Mouse (Mus musculus) C2C12 (cell line): Measurements from ENCODE around the gene Gpr22. TPM values are rescaled to one million over a fixed set of nuclear protein-coding genes. Genes with fewer than 3 reads are reported as not detected.

ENCODE experiments used
- H3K27me3 ChIP-seq: one replicate; pipeline ENCODE4 v1.6.1; 2011; ENCODE audit not compliant: control insufficient read depth, insufficient read depth, insufficient read length
- H3K36me3 ChIP-seq: one replicate; pipeline ENCODE4 v1.6.1; 2011; ENCODE audit not compliant: control insufficient read depth, insufficient read depth
- H3K4me3 ChIP-seq: one replicate; pipeline ENCODE4 v1.5.1; 2011; ENCODE audit warnings: mild to moderate bottlenecking, control low read depth; ENCODE audit not compliant: poor library complexity, insufficient read depth, severe bottlenecking
- H3K79me2 ChIP-seq: one replicate; pipeline ENCODE4 v1.6.1; 2011; ENCODE audit not compliant: control insufficient read depth, insufficient read depth
- H3K79me3 ChIP-seq: one replicate; pipeline ENCODE4 v1.6.1; 2011; ENCODE audit warnings: low read depth, control low read depth
- H3ac ChIP-seq: one replicate; pipeline ENCODE3; 2011; ENCODE audit warnings: low read depth; ENCODE audit not compliant: control insufficient read depth, insufficient read length
- CEBPB ChIP-seq: IDR thresholded peaks from one replicate; pipeline ENCODE4 v1.6.1; 2011; ENCODE audit warnings: low read depth, mild to moderate bottlenecking, control low read depth, moderate library complexity
- CTCF ChIP-seq: IDR thresholded peaks from one replicate; pipeline ENCODE4 v1.5.1; 2011; ENCODE audit not compliant: control insufficient read depth, insufficient read depth, insufficient read length
- FOSL1 ChIP-seq: IDR thresholded peaks from one replicate; pipeline ENCODE4 v1.8.0; 2011; ENCODE audit warnings: mild to moderate bottlenecking, low read length; ENCODE audit not compliant: poor library complexity, insufficient read depth, severe bottlenecking
- MAX ChIP-seq: IDR thresholded peaks from one replicate; pipeline ENCODE4 v1.6.1; 2011; ENCODE audit warnings: mild to moderate bottlenecking, control low read depth
- MYOD1 ChIP-seq: IDR thresholded peaks from one replicate; pipeline ENCODE4 v1.6.1; 2011; ENCODE audit warnings: low read depth; ENCODE audit not compliant: control insufficient read depth, insufficient read length
- MYOG ChIP-seq: IDR thresholded peaks from one replicate; pipeline ENCODE4 v1.6.1; 2011; ENCODE audit not compliant: control insufficient read depth, insufficient read length; ENCODE audit errors: extremely low read depth
- USF1 ChIP-seq: IDR thresholded peaks from one replicate; pipeline ENCODE4 v1.6.1; 2011; ENCODE audit warnings: low read depth, mild to moderate bottlenecking, control low read depth, moderate library complexity
- long read RNA-seq, 2 experiments: library from polyadenylated mRNA; unstranded; transcript quantifications; one replicate each; pipeline ENCODE4 v2.0.0; 2019 to 2020
- polyA plus RNA-seq: library from polyadenylated mRNA; unstranded; fragments of >200 nt; fragmentation: generic; extraction: Trizol; gene quantifications from one replicate; pipeline ENCODE4 v1.2.1, GENCODE M21; 2012; ENCODE audit warnings: missing spikeins

The Gpr22 gene
- polyA plus RNA-seq, result 0.02 TPM
- long read RNA-seq, experiment 1, result 0 reads
- long read RNA-seq, experiment 2, result 0 reads

DNA sequence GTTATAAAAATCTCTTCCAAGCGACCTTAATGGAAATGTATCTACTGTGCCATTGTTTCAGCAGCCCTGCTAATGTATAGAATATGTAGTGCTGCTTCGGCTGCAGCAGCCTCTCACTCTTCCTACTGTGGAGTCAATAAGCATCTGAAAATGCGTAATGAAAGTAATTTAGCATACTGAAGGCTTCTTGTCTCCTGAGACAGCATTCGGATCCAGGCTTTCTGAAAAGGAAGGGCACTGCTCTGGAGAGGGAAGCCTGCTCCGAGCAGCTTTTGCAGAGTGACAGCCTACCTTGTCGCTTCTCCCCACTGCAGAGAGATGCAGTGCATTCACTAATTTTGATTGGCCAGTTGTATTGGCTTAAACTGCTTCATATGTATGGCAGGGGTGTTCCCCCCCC lies at the start of gene Gpr22:
Gene Gpr22 (minus strand): TSS at position 348 of the 400 bp plus-strand sequence.
- no peak within 1 kb of the TSS for H3K4me3 ChIP-seq

DNA sequence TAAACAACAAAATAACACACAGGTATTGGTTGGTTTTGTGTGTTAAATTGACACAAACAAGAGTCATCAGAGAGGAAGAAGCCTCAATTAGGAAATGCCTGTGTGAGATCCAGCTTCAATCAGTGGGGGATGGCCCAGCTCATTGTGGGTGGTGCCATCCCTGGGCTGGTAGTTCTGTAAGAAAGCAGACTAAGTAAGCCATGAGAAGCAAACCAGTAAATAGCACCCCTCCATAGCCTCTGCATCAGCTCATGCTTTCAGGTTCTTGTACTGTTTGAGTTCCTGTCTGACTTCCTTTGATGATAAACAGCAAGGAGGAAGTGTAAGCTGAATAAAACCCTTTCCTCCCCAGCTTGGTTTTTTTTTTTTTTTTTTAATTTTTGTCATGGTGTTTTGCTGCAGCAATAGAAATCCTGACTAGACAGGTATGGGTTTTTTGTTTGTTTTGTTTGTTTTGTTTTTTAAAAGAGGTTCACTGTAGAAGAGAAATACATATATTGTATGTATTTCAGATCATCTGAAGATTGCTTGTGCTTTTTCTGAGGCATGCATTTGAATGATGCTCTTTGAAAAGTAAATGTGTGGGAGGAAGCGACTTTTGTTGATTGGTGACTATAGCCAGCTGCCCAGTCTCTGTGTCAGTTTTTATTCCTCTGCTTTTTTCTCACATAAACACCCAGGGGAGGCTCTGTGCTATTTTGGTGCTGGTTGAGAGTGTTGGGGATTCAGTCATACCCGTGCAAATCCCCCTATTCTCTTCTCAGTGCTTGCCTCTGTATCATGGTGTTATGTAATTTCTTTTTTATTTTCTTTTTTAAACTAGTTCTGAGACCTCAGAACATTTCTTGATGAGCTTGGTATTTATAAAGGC lies 42.4 kb upstream of the Gpr22 start:
- TF ChIP-seq MYOD1, result no peak
- TF ChIP-seq FOSL1, result no peak
- no peak for TF ChIP-seq CEBPB
- no peak for TF ChIP-seq USF1
- no peak for TF ChIP-seq CTCF
- no peak for TF ChIP-seq MAX
- no peak for TF ChIP-seq MYOG
- Histone ChIP-seq H3ac (no peak overlapping the region), H3K79me3 (no peaks in the 10 kb centered on the region), H3K79me2 (no peaks in the 10 kb centered on the region), H3K27me3 (no peaks in the 10 kb centered on the region), H3K4me3 (no peak overlapping the region), H3K36me3 (no peaks in the 10 kb centered on the region)

More for the DNA sequence above, at the start of gene Gpr22:
- H3K79me3 ChIP-seq, result no peaks in the 10 kb centered on the region
- H3K27me3 ChIP-seq, result no peaks in the 10 kb centered on the region
- H3K79me2 ChIP-seq, result no peaks in the 10 kb centered on the region
- no peak within 1 kb of the TSS for H3ac ChIP-seq
- no peaks in the 10 kb centered on the region for H3K36me3 ChIP-seq
- no peak for TF ChIP-seq MYOG
- TF ChIP-seq MYOD1, result no peak
- no peak for TF ChIP-seq FOSL1
- TF ChIP-seq CEBPB, result no peak
- TF ChIP-seq CTCF, result no peak
- TF ChIP-seq MAX, result no peak
- no peak for TF ChIP-seq USF1

- TF ChIP-seq MYOG, result no peak
- TF ChIP-seq MYOD1, result no peak
- no peak for TF ChIP-seq USF1
- TF ChIP-seq CTCF, result no peak
- TF ChIP-seq MAX, result no peak
- no peaks in the 10 kb centered on the region for H3K27me3 ChIP-seq
- H3K4me3 ChIP-seq, result no peak overlapping the region
- H3ac ChIP-seq, result no peak overlapping the region
- H3K79me2 ChIP-seq, result no peaks in the 10 kb centered on the region
- no peaks in the 10 kb centered on the region for H3K36me3 ChIP-seq
- H3K79me3 ChIP-seq, result no peaks in the 10 kb centered on the region
Measured at GRCm38 (mm10) chr12:31754465-31754864, 40.7 kb upstream of the Gpr22 start.

DNA sequence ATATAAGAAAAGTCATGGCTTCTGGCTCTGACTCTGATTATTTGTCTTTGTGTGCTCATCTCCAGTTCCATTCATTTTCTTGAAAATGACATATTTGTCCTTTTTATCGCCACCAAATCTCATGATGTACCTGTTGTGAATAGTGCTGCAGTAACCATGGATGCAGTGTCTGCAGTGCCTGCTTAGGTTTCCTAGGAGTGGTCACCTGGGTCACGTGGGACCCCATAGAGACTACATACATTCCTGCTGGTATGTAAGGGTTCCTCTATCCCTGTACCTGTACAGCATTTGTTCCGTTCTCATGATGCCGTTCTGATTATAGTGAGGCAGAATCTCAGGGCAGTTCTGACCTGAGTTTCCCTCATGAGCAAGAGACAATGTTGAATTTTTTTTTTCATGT lies 36.1 kb upstream of the Gpr22 start:
- Histone ChIP-seq H3ac (no peak overlapping the region), H3K27me3 (no peaks in the 10 kb centered on the region), H3K79me2 (no peaks in the 10 kb centered on the region), H3K4me3 (no peak overlapping the region), H3K79me3 (no peaks in the 10 kb centered on the region), H3K36me3 (no peaks in the 10 kb centered on the region)
- TF ChIP-seq FOSL1, result no peak
- TF ChIP-seq CTCF, result no peak
- no peak for TF ChIP-seq USF1
- TF ChIP-seq MYOG, result no peak
- TF ChIP-seq MAX, result no peak
- TF ChIP-seq MYOD1, result no peak
- no peak for TF ChIP-seq CEBPB

GRCm38 (mm10) chr12:31747301-31747700 lies 33.6 kb upstream of the Gpr22 start:
- no peak overlapping the region for H3ac ChIP-seq
- H3K4me3 ChIP-seq, result no peak overlapping the region
- no peaks in the 10 kb centered on the region for H3K79me2 ChIP-seq
- no peaks in the 10 kb centered on the region for H3K79me3 ChIP-seq
- TF ChIP-seq CEBPB (no peak), MAX (no peak), MYOG (no peak), MYOD1 (no peak), FOSL1 (no peak), USF1 (no peak), CTCF (no peak)
- H3K36me3 ChIP-seq, result no peaks in the 10 kb centered on the region
- H3K27me3 ChIP-seq, result no peaks in the 10 kb centered on the region

DNA sequence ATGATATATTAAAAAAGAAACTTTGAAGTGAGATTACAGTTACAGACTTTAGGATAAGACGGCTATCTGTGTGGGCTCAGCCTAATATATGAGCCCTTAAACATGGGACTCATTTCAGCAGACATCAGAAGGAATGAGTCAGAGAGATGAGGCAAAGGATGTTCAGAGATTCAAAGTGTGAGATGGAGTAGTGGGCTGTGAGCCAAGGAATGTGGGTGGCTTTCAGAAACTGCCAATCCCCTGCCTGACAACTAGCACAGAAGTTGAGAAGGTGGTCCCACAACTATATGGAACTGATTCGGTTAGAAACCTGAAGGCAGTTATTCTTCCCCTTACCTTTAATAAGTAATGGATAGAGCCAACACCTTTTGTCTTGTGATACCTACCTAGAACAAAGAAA lies 20.9 kb upstream of the Gpr22 start:
- Histone ChIP-seq H3ac (no peak overlapping the region), H3K4me3 (no peak overlapping the region), H3K79me3 (no peaks in the 10 kb centered on the region), H3K27me3 (no peaks in the 10 kb centered on the region), H3K79me2 (no peaks in the 10 kb centered on the region), H3K36me3 (no peaks in the 10 kb centered on the region)
- TF ChIP-seq MYOD1, result no peak
- no peak for TF ChIP-seq USF1
- no peak for TF ChIP-seq MAX
- no peak for TF ChIP-seq CTCF
- no peak for TF ChIP-seq FOSL1
- TF ChIP-seq MYOG, result no peak
- TF ChIP-seq CEBPB, result no peak
